Mouse (Mus musculus) neural tube, embryonic 14.5 days (tissue): ENCODE data around the gene Lkaaear1. TPM values are rescaled to one million over a fixed set of nuclear protein-coding genes. Genes with fewer than 3 reads are reported as not detected.

ENCODE experiments used
- ATAC-seq: fragments of 200-750 bp; cut with Nextera tagmentation; 2 replicates; pipeline ENCODE4 v1.8.0; 2017; ENCODE audit warnings: low read depth, mild to moderate bottlenecking, moderate TSS enrichment, moderate library complexity
- H3K27ac ChIP-seq: fragments of 300-500 bp; sonication (generic); 2 replicates; pipeline ENCODE4 v1.5.1; 2014; ENCODE audit warnings: low read depth, mild to moderate bottlenecking, control low read depth, low read length, moderate library complexity, mixed read lengths
- H3K27me3 ChIP-seq: fragments of 300-500 bp; sonication (generic); 2 replicates; pipeline ENCODE4 v1.6.1; 2014; ENCODE audit warnings: low read length; ENCODE audit not compliant: control insufficient read depth, insufficient read depth
- H3K36me3 ChIP-seq: fragments of 300-500 bp; sonication (generic); 2 replicates; pipeline ENCODE4 v1.6.1; 2014; ENCODE audit warnings: low read length, mixed read lengths; ENCODE audit not compliant: control insufficient read depth, insufficient read depth
- H3K4me1 ChIP-seq: fragments of 300-500 bp; sonication (generic); 2 replicates; pipeline ENCODE4 v1.6.1; 2014; ENCODE audit warnings: low read length; ENCODE audit not compliant: control insufficient read depth, insufficient read depth
- H3K4me2 ChIP-seq: fragments of 300-500 bp; sonication (generic); 2 replicates; pipeline ENCODE4 v1.6.1; 2014; ENCODE audit warnings: mild to moderate bottlenecking, low read depth, low read length, control low read depth
- H3K4me3 ChIP-seq: fragments of 300-500 bp; sonication (generic); 2 replicates; pipeline ENCODE4 v1.5.1; 2014; ENCODE audit warnings: low read depth, low read length, control low read depth, mixed read lengths
- H3K9ac ChIP-seq: fragments of 300-500 bp; sonication (generic); replicated peaks from 2 replicates; pipeline ENCODE4 v1.6.1; 2014; ENCODE audit warnings: low read depth, mild to moderate bottlenecking, control low read depth, low read length, mixed read lengths
- H3K9me3 ChIP-seq: fragments of 300-500 bp; sonication (generic); 2 replicates; pipeline ENCODE4 v1.6.1; 2016; ENCODE audit warnings: low read length; ENCODE audit not compliant: control insufficient read depth
- WGBS: fragments of 180-500 bp; shearing (Covaris S2); extraction: QIAGEN DNeasy Blood & Tissue Kit; methylation state at CpG from one replicate; pipeline ENCODE4 v1.1.7; 2014; 5-methylcytosine and 5-hydroxymethylcytosine counted together
- polyA plus RNA-seq: library from polyadenylated mRNA; unstranded; fragments of >200 nt; fragmentation: Nextera tagmentation; extraction: Ambion mirVana; gene quantifications from 2 replicates; pipeline ENCODE4 v1.2.1, GENCODE M21; 2014

Gene Lkaaear1
- polyA plus RNA-seq, 1 experiment from 2014 or later: not detected

DNA sequence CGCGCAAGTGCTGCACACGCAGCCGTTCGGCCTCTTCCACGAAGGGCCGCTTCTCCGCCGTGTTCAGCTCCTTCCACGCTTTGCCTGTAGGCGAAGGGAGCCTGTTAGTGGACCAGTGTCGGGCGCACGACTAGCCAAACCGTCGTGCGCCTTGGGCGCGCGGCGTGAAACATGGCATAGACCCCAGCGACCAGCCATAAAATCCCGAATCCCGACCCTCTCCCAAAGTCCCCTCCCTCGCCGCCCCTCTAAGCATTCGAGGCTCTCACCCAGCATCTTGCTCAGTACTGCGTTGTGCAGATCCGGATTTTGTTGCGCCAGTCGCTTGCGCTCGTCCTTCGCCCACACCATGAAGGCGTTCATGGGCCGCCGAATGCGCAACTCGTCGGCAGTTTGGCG lies 27.3 kb downstream of the Lkaaear1 start:
- Histone ChIP-seq H3K27ac (no peak overlapping the region; the same call in 1 of the 2 replicates), H3K36me3 (no peaks in the 10 kb centered on the region), H3K4me3 (peak overlapping the region; percentile 35), H3K27me3 (peaks cover 36% of the 10 kb centered on the region), H3K9me3 (no peaks in the 10 kb centered on the region), H3K9ac (peak overlapping the region; percentile 39; the same call in 1 of the 2 replicates), H3K4me2 (peak overlapping the region; percentile 52), H3K4me1 (peaks cover 7% of the 10 kb centered on the region)
- ATAC-seq: no peak
- WGBS: under 1% methylated on average over 41 of the region's 41 CpGs

DNA sequence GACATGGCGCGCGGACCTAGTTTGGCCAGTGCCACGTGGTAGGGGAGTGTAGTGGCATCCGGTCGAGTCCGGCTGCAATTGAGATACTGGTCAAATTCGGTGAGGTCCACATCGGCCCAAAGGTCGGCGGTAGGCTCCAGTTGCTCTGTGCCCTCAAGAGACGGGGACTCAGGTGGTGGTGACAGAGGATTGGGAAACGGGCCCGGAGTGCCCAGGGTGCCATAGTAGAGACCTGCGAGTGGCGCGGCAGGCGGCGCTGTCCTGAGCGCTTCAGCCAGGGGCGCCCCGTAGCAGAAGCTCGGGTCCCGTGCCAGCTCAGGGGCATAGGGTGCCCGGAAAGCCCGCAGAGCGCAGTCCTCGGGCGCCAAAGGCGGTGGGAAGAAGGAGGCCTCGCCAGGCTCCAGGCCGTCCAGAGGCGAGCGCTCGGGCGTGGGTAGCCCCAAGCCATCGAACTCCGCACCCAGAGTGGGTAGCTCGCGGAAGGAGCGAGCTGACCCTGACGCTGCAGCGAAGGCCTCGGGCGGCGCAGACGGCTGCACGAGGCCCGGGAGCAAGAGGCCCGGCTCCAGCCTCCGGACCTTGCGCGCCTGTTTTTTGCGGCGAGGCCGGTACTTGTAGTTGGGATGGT lies 27.8 kb downstream of the Lkaaear1 start:
- ATAC-seq: no peak
- peaks cover 36% of the 10 kb centered on the region for H3K27me3 ChIP-seq

DNA sequence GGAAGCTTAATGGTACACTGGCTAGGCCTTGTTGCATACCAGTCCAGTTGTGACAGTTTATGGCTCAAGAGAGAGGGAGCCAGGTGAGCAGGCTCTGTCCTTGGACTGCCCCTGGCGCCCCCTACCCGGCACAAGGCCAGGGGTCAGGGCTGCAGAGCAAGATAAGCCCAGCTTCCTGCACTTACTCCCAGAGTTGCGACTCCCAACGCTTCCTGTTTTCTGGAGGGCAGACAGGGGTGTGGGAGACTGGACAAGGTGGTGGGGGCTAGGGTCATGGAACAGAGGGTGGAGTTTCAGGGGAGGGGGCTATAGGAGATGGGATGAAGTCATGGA lies 35.0 kb downstream of the Lkaaear1 start:
- no peaks in the 10 kb centered on the region for H3K9me3 ChIP-seq
- H3K4me2 ChIP-seq: no peak overlapping the region
- no peak overlapping the region for H3K4me3 ChIP-seq
- no peaks in the 10 kb centered on the region for H3K27me3 ChIP-seq
- H3K27ac ChIP-seq: no peak overlapping the region
- H3K4me1 ChIP-seq: no peaks in the 10 kb centered on the region
- H3K36me3 ChIP-seq: no peaks in the 10 kb centered on the region
- no peak overlapping the region for H3K9ac ChIP-seq
- ATAC-seq: no peak
- WGBS: 34% methylated on average over 4 of the region's 4 CpGs

More for the DNA sequence above, 27.8 kb downstream of the Lkaaear1 start:
- 4% methylated on average over 53 of the region's 56 CpGs for WGBS
- peak overlapping the region; percentile 52 for H3K4me2 ChIP-seq
- H3K4me1 ChIP-seq: peaks cover 7% of the 10 kb centered on the region
- no peaks in the 10 kb centered on the region for H3K9me3 ChIP-seq
- H3K36me3 ChIP-seq: no peaks in the 10 kb centered on the region
- H3K9ac ChIP-seq: peak overlapping the region; percentile 39; the same call in 1 of the 2 replicates
- H3K4me3 ChIP-seq: peak overlapping the region; percentile 35
- no peak overlapping the region; the same call in 1 of the 2 replicates for H3K27ac ChIP-seq

DNA sequence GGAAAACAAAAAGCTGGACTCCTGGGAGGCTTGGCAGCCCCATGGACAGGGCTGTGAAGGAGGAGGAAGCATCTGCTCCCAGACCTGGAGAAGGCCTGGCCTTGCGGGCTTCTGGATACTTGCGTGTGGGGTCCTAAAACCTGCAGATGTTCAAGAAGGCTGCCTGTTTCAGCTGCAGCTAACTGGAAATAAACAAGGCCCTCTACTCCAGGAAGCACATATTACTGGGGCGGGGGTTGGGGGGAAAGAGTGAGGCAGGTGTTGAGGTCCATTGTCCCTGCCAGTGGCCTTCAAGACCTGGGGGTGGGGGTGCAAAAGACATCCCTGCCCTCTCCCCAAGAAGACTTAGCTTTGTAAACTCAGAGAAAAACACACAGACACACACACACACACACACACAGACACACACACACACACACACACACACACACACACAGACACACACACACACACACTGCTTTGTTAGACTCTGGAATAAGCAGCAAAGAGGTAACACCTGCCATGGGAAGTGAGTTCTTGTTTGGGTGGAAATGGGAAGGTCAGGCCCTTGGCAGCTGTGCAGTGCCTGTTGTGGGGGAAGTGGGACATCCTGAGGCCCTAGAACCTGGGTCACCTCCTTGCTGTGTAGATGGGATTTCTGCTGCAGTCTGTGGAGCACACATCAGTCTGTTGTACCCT lies 35.5 kb downstream of the Lkaaear1 start:
- Histone ChIP-seq H3K4me3 (no peak overlapping the region), H3K4me2 (no peak overlapping the region), H3K9ac (no peak overlapping the region), H3K36me3 (no peaks in the 10 kb centered on the region), H3K9me3 (no peaks in the 10 kb centered on the region), H3K4me1 (no peaks in the 10 kb centered on the region), H3K27me3 (no peaks in the 10 kb centered on the region), H3K27ac (no peak overlapping the region)
- no peak for ATAC-seq
- 91% methylated on average over 3 of the region's 3 CpGs for WGBS

DNA sequence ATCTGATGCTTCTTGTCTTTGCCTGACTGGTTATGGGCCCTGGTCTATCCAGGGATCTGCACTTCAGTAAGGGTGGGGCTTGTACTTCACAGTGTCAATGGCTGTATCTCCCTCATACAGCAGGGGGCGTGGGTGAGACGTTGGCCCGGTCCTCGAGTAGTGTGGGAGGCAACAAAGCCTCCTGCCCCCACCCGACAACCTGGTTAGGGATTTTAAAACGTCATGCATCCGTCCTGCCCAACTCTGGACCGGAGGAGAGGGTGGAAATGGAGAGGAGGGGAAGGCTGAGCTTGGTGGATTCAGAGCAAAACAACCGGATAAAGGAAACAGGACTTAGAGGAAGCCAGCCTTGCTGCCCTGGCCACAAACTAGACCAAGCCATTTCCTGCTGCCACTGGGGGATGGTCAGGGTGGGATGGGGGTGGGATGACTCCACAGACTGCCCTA lies 38.6 kb downstream of the Lkaaear1 start:
- Histone ChIP-seq H3K4me2 (no peak overlapping the region), H3K9me3 (no peaks in the 10 kb centered on the region), H3K4me3 (no peak overlapping the region), H3K36me3 (peaks cover 19% of the 10 kb centered on the region), H3K27ac (no peak overlapping the region), H3K4me1 (no peaks in the 10 kb centered on the region), H3K9ac (no peak overlapping the region), H3K27me3 (no peaks in the 10 kb centered on the region)
- ATAC-seq: peak; percentile 60; the same call in 1 of the 2 replicates
- 11% methylated on average over 9 of the region's 9 CpGs for WGBS

DNA sequence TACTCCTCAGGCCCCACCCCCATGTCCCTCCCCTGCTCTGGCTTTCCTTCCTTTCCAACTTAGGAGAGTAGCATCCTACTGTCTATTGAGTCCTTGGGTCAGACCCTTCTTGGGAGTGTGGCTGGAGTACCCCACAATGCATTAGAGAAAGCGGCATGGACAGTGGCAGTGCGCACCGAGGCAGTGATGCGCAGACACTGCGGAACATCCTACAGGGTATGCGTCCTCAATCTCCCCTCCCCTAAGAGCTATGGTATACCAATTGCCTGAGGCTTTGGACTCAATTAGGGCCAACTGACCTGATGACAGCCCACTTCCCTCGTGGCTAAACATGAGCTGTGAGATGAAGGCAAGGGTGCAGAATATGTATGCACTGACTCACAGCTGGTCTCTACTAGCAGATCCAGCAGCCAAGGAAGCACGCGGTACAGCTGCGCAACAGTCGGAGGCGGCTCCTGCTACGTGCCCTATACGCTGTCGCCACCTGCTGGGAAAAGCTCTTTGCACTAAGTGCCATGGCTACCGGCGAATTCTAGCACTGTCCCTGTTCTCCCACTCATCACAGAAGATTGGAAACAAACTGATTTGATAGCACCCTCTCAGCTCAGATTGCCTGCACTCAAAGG lies 39.2 kb downstream of the Lkaaear1 start:
- Histone ChIP-seq H3K9me3 (no peaks in the 10 kb centered on the region), H3K36me3 (peaks cover 22% of the 10 kb centered on the region), H3K4me3 (no peak overlapping the region), H3K9ac (no peak overlapping the region), H3K4me2 (no peak overlapping the region), H3K27ac (no peak overlapping the region), H3K27me3 (no peaks in the 10 kb centered on the region), H3K4me1 (no peaks in the 10 kb centered on the region)
- peak; percentile 32; the same call in 1 of the 2 replicates for ATAC-seq
- WGBS: 34% methylated on average over 17 of the region's 17 CpGs

DNA sequence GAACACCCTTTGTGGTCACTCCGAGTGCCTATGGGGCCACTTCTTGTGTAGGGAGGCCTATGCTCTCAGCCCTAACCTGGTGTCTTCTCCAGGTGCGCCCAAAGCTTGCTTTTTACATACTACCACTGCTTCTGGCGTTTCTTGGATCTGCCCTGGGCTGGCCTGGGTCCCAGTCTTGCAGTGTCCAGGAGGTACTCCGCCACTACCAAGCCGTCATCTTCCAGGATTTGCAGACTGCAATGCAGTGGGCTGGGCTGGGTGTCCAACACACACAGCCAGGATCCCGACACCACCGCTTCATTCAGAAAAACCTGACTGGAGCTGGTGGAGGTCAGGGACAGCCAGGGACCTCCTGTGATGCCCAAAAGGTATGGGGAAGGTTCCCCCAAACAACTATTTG lies 39.7 kb downstream of the Lkaaear1 start:
- WGBS: 92% methylated on average over 7 of the region's 7 CpGs
- H3K9ac ChIP-seq: no peak overlapping the region
- no peak overlapping the region for H3K4me3 ChIP-seq
- H3K4me1 ChIP-seq: no peaks in the 10 kb centered on the region
- peaks cover 27% of the 10 kb centered on the region for H3K36me3 ChIP-seq
- no peak overlapping the region for H3K4me2 ChIP-seq
- no peak for ATAC-seq
- H3K9me3 ChIP-seq: no peaks in the 10 kb centered on the region
- no peak overlapping the region for H3K27ac ChIP-seq
- H3K27me3 ChIP-seq: no peaks in the 10 kb centered on the region

DNA sequence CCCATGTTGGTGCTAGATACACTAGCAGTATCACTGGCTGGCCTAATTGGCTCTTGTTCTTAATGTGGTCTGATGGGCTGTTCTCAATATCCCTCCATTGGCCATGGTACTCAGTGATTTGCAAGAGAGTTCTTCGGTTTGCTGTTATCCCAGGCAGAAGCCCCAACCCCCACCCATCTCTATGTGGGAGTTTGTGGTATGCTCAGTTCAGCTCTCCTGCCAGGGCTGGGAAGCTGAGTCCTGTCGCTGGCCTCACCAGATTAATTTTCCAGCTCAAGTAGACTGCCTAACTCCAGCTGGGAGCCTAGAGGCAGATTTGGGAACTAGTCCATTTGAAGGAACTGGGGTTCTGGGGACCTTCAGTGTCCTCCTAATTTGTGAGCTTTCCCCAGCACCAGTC lies 40.8 kb downstream of the Lkaaear1 start:
- Histone ChIP-seq H3K9ac (no peak overlapping the region), H3K27ac (no peak overlapping the region), H3K27me3 (no peaks in the 10 kb centered on the region), H3K4me3 (no peak overlapping the region), H3K36me3 (peaks cover 38% of the 10 kb centered on the region), H3K4me1 (no peaks in the 10 kb centered on the region), H3K4me2 (no peak overlapping the region), H3K9me3 (no peaks in the 10 kb centered on the region)
- ATAC-seq: no peak
- 88% methylated on average over 2 of the region's 2 CpGs for WGBS

DNA sequence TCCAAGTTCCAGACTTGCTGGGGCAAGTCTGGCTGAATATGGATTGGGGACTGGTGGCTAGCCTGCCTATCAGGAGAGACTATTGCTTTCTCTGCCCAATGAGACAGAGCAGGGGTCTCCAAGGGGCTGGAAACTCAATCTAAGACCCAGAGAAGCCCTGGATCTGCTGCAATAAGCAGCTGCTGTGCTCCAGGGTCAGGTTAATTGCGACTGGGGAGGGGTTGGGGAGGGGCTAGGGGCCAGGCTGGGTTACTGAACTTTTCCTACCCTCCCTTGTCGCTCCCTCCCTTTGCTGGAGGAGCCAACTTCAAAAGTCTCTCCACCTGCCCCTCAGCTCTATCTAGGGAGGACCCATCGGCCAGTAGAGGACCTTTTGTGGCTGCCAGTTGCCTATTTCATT lies 41.5 kb downstream of the Lkaaear1 start, which contains the start of gene Gm29797:
Gene Gm29797 (plus strand): TSS at position 301 of the 400 bp plus-strand sequence.
- H3K4me3 ChIP-seq: no peak within 1 kb of the TSS
- H3K36me3 ChIP-seq: peaks cover 45% of the 10 kb centered on the region
- WGBS: 66% methylated on average over 3 of the region's 3 CpGs
- no peak for ATAC-seq
- H3K4me1 ChIP-seq: no peaks in the 10 kb centered on the region
- no peaks in the 10 kb centered on the region for H3K9me3 ChIP-seq
- no peak within 1 kb of the TSS for H3K9ac ChIP-seq
- H3K27me3 ChIP-seq: no peaks in the 10 kb centered on the region
- H3K27ac ChIP-seq: no peak within 1 kb of the TSS
- H3K4me2 ChIP-seq: no peak within 1 kb of the TSS
